Mouse (Mus musculus) ES-Bruce4 (cell line): ENCODE measurements around the gene Cfap45.

Experiments
- CTCF ChIP-seq: IDR thresholded peaks from one replicate; pipeline ENCODE4 v1.8.1; 2011; ENCODE audit warnings: low read depth, low read length
- POLR2A ChIP-seq: IDR thresholded peaks from one replicate; pipeline ENCODE4 v1.8.1; 2011; ENCODE audit warnings: low read length; ENCODE audit not compliant: insufficient read depth

- no peak for TF ChIP-seq CTCF
- no peak for TF ChIP-seq POLR2A
These were observed 73.4 kb downstream of the Cfap45 start for GRCm38 (mm10) chr1:172593956-172594355.
